Mouse (Mus musculus): ENCODE results near the gene Marveld3.

Marveld3 gene

GRCm38 (mm10) chr8:109904928-109905668 is 56.9 kb downstream of the Marveld3 start:
- DNase-seq (ENCODE audit: low read depth in 2 of 2, low spot score in 2 of 2) = no peak

DNA sequence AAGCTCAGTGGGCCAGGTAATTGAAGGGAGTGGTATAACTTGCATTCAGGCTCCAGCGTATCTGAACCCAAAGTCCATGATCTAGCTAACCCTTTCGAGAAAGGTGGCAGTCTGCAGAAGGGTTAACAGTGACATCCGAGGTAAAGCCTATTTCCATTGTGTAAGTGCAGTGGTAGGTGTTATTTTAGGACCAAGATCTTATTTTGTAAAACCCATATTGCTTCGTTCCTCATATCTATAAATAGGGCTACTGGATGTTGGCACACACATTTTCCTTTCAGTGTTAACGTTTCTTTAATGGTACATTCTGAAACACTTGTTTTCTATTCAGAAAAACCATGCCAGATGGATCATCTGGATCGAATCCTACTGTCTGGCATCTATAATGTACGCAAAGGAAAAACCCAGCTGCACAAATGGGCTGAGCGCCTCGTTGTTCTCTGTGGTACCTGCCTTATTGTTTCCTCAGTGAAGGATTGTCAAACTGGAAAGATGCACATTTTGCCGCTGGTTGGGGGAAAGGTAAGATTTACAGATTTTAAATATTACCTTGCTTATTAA is 58.0 kb downstream of the Marveld3 start:
- no peak for DNase-seq (ENCODE audit: low read depth in 2 of 2, low spot score in 2 of 2)

GRCm38 (mm10) chr8:109902379-109902778 is 59.6 kb downstream of the Marveld3 start:
- no peak for DNase-seq (ENCODE audit: low read depth in 2 of 2, low spot score in 2 of 2)

Measured in CD8-positive naive resting alpha-beta T cell, adult 2 months (primary cell).